Mouse (Mus musculus): ENCODE results near the gene Smim13. TPM values are rescaled to one million over a fixed set of nuclear protein-coding genes. Genes with fewer than 3 reads are reported as not detected.
"Not testable (repeated sequence)": the region's sequence is repeated elsewhere in the genome, so short reads cannot be mapped to it uniquely, and the experiment has no call there.

Gene Smim13
- polyA plus RNA-seq, 1 experiment = 28.8 TPM

DNA sequence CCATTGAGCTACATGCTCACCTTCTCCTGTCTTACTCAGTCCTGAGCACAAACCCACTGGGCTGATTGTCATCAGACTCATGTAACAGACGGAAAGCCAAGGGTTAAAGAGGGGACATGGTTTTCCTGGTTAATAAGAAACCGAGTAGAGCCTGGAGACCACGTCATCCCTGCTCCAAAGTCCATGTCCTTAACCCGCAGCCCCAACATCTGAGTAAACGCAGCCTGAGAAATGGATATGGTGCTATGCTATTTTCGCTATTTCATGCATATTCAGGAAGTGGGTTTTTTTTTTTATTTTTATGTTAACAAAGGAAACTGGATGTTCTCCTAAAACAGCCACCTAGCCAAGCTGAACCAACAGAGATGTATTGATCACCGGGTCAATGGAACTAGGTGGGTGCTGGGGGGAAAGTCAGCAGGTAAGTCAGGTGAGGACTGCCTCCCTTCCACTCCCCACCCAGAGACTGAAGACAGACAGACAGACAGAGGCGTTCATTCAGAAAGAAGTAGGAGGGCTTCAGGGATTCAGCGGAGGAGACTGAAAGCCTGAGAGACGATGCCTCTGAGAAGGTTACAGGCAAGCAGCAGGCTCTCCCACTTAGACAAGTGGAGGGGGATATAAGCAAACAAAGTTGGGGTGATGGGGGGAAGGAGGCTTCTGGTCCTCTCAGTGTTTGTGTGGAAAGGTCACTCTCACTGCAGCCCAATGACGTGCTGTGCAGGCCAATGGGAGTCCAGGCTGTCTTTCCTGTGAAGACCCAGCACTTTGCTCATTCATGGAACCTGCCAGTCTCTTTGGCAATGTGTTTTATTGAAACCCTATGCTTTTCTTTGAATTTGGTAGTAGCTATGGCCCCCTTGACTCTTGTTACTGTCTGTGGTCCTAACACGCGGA, 13.6 kb upstream of the Smim13 start:
- Histone ChIP-seq H3K27ac (ENCODE audit: insufficient read depth, low read length) (no peak overlapping the region), H3K4me3 (ENCODE audit: insufficient read depth, low read length) (no peak overlapping the region), H3K4me1 (ENCODE audit: control insufficient read depth, insufficient read depth, low read length) (no peaks in the 10 kb centered on the region)
- TF ChIP-seq CTCF (IDR thresholded peaks at IDR 0.05; ENCODE audit: borderline replicate concordance, insufficient read depth, low read length) = no peak
- no peak for TF ChIP-seq POLR2A (IDR thresholded peaks at IDR 0.05; ENCODE audit: low read depth, low read length)

DNA sequence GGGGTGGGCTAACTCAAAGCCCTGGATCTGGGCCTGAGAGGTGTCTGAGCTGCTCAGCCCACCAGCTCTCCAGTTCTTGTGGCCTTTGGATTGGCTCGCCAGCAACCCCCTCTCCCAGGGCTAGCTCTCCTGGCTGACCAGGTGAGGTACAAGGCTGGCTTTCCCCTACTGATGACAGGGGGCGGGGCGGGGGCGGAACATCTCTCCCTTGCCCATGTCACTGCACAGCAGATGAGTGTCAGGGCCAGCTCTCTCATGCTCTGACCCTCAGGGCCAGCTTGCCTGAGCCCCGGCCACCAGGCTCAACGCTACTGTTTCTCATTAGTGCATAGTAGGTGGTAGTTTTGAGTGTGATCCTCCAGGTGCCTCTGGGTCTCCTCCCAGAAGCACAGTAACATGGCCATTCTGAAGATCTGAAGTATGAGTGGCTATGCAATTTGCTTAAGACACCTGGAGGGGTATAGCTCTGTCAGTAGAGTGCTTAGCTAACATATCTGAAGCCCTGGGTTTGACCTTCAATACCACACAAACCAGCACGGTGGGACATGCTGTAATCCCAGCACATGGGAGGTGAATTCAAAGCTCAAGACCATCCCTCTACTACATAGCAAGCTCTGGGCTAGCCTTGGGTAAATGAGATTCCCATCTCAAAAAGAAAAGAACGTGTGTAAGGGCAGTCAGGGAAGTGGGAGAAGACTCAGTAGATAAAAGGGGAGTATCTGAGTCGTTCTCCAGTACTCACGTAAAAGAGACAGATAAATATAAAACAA, 11.4 kb upstream of the Smim13 start:
- no peak overlapping the region for H3K4me3 ChIP-seq (ENCODE audit: insufficient read depth, low read length)
- H3K27ac ChIP-seq (ENCODE audit: insufficient read depth, low read length) = no peak overlapping the region
- H3K4me1 ChIP-seq (ENCODE audit: control insufficient read depth, insufficient read depth, low read length) = no peaks in the 10 kb centered on the region
- no peak for TF ChIP-seq POLR2A (IDR thresholded peaks at IDR 0.05; ENCODE audit: low read depth, low read length)
- TF ChIP-seq CTCF (IDR thresholded peaks at IDR 0.05; ENCODE audit: borderline replicate concordance, insufficient read depth, low read length) = no peak

DNA sequence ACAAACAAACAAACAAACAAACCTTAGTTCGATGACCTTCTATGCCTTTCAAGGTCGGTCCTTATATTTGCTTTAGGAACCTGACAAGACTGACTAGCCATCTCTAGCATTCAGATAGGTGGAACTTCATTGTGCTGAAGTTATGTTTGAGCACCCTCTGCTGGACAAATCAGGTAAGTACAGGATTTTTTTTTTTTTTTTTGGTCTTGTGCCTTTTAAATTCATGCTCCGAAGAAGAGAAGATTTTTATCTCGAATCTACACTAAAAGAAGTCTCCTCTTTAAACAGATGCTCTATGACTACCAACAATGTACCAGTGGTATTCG, 10.9 kb upstream of the Smim13 start:
- H3K4me3 ChIP-seq (ENCODE audit: insufficient read depth, low read length) = no peak overlapping the region
- TF ChIP-seq POLR2A (IDR thresholded peaks at IDR 0.05; ENCODE audit: low read depth, low read length) = no peak
- TF ChIP-seq CTCF (IDR thresholded peaks at IDR 0.05; ENCODE audit: borderline replicate concordance, insufficient read depth, low read length) = no peak

DNA sequence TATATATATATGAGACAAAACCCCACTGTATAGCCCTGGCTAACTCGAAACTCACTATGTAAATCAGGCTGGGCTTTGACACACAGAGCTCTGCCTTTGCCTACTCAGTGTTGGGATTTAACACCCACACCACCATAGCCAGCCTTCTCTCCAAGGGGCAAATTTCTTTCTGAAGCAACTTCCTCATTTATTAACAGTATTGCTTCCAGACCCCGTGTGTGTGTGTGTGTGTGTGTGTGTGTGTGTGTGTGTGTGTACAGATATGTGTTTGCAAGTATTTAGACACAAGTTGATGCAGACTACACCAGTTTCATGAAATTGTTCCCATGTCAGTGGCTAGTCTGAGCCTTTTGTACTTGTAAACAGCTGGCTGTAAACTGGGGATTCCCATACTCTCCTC, 8.1 kb upstream of the Smim13 start:
- Histone ChIP-seq H3K4me3 (ENCODE audit: insufficient read depth, low read length) (no peak overlapping the region), H3K4me1 (ENCODE audit: control insufficient read depth, insufficient read depth, low read length) (no peaks in the 10 kb centered on the region), H3K27ac (ENCODE audit: insufficient read depth, low read length) (no peak overlapping the region)
- TF ChIP-seq POLR2A (IDR thresholded peaks at IDR 0.05; ENCODE audit: low read depth, low read length) (no peak), CTCF (IDR thresholded peaks at IDR 0.05; ENCODE audit: borderline replicate concordance, insufficient read depth, low read length) (no peak)

More for the DNA sequence above, 10.9 kb upstream of the Smim13 start:
- Histone ChIP-seq H3K27ac (ENCODE audit: insufficient read depth, low read length) (no peak overlapping the region), H3K4me1 (ENCODE audit: control insufficient read depth, insufficient read depth, low read length) (no peaks in the 10 kb centered on the region)

DNA sequence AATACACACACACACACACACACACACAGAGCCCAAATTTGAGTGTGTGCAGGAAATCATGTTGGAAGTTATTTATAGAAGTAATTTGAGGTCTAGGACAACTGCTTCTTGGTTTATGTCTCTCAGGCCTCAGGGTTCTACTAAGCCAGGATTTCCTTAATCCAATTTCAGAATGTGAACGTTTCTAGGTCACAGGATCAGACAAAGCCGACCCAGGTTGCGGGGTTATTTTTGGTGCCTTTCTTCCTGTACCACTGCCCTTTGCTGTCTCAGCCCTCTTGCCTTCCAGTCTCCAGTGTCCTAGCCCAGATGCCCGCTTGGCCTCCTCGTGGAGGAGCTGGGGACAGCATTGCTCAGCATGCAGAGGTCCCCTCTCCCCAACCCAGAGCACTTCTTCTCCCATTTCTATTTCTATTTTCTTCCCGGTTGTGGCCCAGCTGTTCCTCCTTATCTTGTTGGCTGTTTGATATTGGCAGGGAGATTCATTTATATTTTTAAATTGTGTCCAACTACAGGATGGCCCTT, 5.3 kb upstream of the Smim13 start:
- TF ChIP-seq POLR2A (IDR thresholded peaks at IDR 0.05; ENCODE audit: low read depth, low read length) (no peak), CTCF (IDR thresholded peaks at IDR 0.05; ENCODE audit: borderline replicate concordance, insufficient read depth, low read length) (no peak)
- Histone ChIP-seq H3K4me3 (ENCODE audit: insufficient read depth, low read length) (no peak overlapping the region), H3K27ac (ENCODE audit: insufficient read depth, low read length) (no peak overlapping the region), H3K4me1 (ENCODE audit: control insufficient read depth, insufficient read depth, low read length) (no peaks in the 10 kb centered on the region)

DNA sequence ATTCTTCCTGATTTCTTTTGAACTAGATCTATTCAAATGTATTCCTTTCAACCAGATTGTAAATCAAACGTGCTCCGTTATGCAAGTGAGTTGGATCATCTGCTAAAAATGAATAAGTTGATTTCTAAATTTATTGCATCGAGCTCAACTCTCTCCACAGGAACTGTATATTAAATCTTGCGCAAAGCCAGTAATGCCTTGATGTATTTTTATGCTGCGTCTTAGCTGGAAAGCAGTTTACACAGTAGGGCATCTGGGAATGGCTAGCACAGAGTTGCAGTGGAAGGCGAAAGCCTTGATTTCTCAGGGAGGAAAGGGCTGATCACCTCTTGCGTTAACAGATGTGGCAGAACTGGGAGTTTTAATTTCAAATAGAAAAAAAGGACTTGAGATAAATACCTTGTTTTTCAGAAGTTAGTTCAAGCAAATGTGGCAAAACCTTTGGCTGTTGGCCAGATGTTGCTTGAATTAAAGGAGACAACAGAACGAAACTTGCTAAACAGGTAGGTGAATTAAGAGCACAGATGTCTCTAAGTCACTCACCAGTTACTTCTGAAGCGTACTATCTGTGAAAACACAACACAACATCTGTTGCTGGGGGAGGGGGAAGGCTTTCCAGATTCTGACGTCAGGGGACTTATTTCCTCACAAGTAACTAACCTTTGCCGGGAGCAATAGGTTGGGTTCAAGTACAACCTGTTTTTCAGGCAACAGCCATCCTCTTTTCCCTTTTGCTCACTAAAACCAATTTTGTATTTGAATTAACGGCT, 708 bp upstream of the Smim13 start:
- no peaks in the 10 kb centered on the region for H3K4me1 ChIP-seq (ENCODE audit: control insufficient read depth, insufficient read depth, low read length)
- TF ChIP-seq CTCF (IDR thresholded peaks at IDR 0.05; ENCODE audit: borderline replicate concordance, insufficient read depth, low read length) (no peak), POLR2A (IDR thresholded peaks at IDR 0.05; ENCODE audit: low read depth, low read length) (no peak)
- H3K27ac ChIP-seq (ENCODE audit: insufficient read depth, low read length) = no peak overlapping the region
- peak overlapping the region; percentile 59 for H3K4me3 ChIP-seq (ENCODE audit: insufficient read depth, low read length)

DNA sequence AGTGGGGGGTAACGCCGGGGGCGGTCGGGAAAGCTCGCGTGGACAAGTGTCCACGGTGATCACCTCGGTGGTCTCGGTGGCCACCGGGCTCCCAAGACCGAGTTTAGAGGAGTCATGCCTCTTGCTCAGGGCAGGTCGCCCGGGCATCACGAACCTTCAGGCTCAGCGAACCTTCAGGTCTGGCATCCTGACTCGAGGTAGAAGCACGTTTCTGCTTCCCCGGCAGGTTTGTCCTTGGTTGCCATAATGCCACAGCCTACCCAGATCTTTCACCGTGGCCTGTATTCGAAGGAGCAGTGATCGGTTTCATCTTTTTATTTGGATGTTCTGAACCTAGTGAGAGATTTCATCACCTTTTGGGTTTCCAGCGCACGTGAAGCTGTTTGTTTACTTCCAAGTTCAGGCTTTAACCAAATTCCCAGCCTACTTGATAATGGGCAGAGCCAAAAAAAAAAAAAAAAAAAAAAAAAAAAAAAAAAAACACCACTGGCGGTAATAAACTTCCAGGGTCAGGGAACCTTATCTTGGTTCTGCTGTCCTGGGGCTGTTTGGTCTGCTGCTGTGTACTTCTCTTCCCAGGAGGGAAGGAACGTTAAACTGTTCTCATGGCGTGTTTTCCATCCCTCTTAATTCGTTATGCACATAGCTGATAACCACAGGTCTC, 806 bp downstream of the Smim13 start:
- Histone ChIP-seq H3K27ac (ENCODE audit: insufficient read depth, low read length) (no peak overlapping the region), H3K4me1 (ENCODE audit: control insufficient read depth, insufficient read depth, low read length) (no peaks in the 10 kb centered on the region), H3K4me3 (ENCODE audit: insufficient read depth, low read length) (peak overlapping the region; percentile 70)
- no peak for TF ChIP-seq CTCF (IDR thresholded peaks at IDR 0.05; ENCODE audit: borderline replicate concordance, insufficient read depth, low read length)
- no peak for TF ChIP-seq POLR2A (IDR thresholded peaks at IDR 0.05; ENCODE audit: low read depth, low read length)

DNA sequence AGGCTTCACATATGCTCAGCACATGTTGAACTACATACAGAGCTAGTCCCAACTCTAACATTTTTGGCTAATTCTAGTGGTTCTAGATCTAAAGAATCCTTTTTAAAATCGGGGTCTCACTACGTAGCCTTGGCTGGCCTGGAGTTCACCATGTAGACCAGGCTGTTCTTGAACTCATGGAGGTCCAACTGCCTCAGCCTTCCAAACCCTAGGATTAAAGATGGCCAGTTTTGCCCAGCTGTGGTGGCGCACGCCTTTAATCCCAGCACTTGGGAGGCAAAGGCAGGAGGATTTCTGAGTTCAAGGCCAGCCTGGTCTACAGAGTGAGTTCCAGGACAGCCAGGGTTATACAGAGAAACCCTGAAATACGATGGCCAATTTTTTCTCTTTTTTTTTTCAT, 1.6 kb downstream of the Smim13 start:
- not testable (repeated sequence) for H3K27ac ChIP-seq (ENCODE audit: insufficient read depth, low read length); H3K4me1 ChIP-seq (ENCODE audit: control insufficient read depth, insufficient read depth, low read length); H3K4me3 ChIP-seq (ENCODE audit: insufficient read depth, low read length)

DNA sequence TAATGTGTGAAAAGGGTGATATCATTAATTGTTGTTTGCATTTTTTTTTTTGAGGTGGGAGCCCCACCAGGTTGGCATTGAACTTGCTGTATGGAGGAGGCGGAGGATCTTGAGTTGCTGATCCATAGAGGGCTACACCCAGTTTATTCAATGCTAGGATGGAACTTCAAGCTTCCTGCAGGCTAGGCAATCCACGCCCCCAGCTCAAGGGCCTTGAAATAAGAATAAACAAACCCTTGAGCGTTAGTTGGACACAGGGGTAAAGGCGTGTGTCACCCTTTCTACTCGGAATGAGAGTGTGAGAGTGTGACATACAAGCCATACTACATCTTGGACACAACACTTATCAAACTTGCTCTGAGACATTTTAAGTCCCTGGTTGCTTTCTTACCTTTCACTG, 2.0 kb downstream of the Smim13 start:
- no peaks in the 10 kb centered on the region for H3K4me1 ChIP-seq (ENCODE audit: control insufficient read depth, insufficient read depth, low read length)
- no peak for TF ChIP-seq CTCF (IDR thresholded peaks at IDR 0.05; ENCODE audit: borderline replicate concordance, insufficient read depth, low read length)
- no peak for TF ChIP-seq POLR2A (IDR thresholded peaks at IDR 0.05; ENCODE audit: low read depth, low read length)
- H3K4me3 ChIP-seq (ENCODE audit: insufficient read depth, low read length) = no peak overlapping the region
- H3K27ac ChIP-seq (ENCODE audit: insufficient read depth, low read length) = no peak overlapping the region
